Mouse (Mus musculus): Measurements from ENCODE around the gene Mea1. TPM values are rescaled to one million over a fixed set of nuclear protein-coding genes. Genes with fewer than 3 reads are reported as not detected.

The Mea1 gene
- 185 and 210 TPM in 2 replicates for polyA plus RNA-seq (2012; rRNA removed)

DNA sequence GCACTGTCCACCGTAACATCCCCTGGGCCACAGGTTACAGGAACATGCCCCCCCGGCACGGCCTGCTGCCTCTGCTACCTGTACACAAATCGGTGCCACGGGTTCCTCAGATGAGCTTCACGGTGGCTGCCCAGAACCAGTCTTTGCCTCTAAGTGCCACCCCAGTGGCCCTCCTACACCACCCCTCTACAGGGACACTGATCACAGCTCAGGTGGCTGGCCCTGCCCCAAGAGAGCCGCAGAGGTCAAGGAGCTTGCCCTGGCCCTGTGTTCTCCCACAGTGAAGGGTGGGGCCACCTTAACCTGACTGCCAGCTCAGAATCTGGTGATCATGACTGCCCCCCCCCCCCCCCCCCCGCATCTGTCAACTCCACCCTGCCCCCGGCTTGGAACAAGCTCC is at the start of gene Mea1:
Mea1 (plus strand) TSS at position 378 of the 400 bp plus-strand sequence.

DNA sequence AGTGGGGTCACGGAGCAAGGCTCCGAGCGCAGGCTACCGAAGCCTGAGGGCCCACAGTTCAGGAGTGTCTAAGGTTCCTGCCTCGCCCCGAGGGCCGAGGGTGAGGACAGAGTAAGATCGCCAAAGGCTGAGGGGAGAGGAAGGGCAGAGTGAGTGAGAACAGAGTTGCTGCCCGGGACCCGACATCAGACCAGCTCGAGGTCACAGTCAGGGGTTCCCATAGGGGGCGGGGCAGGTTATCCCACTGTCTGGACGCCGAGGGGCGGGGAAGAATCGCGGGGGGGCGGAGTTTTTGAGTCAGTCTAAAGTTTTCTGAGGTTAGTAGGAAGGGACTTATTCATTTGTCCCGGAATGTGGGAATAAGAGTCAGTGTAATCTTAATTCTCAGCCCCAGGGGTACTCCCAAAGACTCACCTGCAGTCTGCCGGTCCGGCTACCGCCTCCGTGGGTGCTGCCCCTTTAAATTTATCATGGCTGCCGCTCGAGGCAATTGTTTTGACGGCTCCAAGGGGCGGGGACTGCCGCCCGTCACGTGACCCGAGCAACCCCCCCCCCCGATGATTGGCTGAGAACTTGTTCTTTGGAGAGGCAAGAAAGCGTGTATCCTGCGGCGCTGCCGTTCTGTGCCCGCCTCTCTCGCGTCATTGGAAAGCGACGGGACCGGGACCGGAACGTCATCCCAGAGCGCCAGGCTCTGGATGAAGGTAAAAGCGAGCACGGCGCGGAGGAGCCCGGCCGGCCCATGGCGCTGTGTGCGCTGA is 32.9 kb upstream of the Mea1 start, which contains the start of the genes Klc4 and Mrpl2:
Klc4 (minus strand) TSS at position 462 of the 761 bp plus-strand sequence.
Mrpl2 (plus strand) TSS at position 669 of the 761 bp plus-strand sequence.

DNA sequence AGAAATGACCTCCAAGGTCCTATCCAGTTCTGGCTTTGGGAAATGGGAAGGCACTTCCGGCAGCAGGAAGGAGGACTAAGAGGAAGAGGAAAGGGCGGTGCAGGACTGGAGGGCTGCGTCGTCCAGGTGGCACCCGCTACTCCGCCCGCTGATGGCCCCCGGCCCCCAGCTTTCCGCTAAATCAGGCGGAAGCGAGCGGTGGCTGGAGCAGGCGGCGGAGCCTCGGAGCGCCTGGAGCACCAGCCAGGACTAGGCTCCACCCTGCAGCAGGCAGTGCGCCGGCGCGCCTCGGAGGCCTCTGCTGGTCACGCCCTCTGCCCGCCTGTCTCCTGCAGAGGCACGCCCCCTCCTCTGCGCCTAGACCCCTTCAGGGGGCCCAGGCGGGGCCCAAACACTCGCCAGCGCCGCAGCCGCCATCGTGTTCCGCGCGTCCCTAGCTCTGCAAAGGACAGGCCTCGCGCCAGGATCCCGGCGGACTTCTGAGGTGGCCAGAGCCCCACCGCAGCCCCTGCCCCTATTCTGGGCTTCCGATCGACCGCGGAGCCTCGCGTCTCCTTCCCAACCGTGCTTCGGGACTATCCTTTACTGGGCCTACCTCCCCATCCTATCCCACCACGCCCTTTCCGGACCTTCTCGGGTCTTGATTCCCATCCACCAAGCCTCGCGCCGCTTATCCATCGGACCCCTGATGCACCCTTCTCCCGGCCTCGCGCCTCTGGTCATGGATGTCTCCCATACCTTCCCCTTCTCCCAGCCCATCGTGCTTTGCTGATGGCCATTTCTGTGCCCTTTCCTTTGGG is 28.2 kb upstream of the Mea1 start, which contains the start of gene Cul7:
Cul7 (plus strand) TSS at position 106 of the 800 bp plus-strand sequence.

DNA sequence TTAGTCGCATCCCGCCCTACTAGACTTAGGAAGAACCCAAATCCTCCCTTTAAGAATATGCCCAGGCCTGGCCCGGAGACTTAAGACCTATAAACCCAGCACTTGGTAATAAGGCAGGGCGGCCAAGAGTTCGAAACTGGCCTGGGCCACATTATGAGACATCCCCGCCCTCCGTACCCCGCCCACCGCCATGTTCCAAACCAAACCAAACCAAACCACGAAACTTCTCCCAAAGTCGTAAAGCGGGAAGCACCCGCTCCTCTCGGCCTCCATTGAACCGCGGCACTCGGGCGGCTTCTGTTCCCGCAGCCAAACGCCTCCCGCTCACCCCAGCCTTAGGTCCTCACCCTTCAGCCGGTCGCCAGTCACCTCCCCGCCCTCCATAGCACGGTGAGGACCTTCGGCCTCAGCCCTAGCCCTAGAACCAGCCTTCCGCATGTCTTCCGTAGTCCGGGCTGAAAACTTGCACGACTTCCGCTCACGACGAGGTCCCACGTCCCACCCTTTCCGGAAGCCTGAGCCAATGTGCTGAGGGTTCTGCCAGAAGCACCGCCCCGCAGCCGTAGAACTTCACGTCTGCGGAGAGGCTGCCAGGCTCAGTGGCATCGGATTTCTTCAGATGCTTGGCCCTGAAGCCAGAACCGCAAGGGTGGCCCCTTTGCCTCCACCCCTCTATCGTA is 4.6 kb upstream of the Mea1 start, which contains the start of gene Rrp36:
Rrp36 (minus strand) TSS at position 503 of the 680 bp plus-strand sequence.

DNA sequence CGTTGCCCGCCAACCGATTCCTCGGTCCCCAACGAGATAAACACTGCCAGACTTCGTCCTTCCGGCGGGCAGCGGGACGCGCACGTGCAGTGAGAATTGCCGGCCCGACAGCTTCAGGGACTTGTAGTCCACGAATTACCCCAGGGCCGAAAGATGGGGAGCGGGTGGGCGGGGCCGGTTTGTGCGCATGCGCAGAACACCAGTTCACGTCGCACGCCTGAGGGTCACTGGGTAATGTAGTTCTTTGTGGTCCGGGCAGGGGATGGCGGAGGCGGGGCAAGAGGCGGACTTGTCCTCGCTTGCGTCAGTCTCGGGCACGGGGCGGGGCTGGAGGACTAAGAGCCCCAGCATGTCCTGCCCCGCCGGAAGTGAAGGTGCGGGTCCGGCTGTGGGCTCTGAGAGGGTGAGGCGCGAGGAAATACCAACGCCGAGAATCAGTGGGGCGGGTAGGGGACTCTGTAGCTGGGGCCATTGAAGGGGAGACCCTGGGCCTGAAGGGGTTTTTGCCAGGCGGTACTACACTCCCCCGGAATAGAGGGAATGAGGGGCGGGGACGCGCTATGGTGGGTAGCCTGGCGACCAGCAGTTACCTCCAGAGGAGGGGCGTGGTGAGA is 2.3 kb downstream of the Mea1 start, which contains the start of gene Klhdc3:
Klhdc3 (minus strand) TSS at position 155 of the 614 bp plus-strand sequence.

DNA sequence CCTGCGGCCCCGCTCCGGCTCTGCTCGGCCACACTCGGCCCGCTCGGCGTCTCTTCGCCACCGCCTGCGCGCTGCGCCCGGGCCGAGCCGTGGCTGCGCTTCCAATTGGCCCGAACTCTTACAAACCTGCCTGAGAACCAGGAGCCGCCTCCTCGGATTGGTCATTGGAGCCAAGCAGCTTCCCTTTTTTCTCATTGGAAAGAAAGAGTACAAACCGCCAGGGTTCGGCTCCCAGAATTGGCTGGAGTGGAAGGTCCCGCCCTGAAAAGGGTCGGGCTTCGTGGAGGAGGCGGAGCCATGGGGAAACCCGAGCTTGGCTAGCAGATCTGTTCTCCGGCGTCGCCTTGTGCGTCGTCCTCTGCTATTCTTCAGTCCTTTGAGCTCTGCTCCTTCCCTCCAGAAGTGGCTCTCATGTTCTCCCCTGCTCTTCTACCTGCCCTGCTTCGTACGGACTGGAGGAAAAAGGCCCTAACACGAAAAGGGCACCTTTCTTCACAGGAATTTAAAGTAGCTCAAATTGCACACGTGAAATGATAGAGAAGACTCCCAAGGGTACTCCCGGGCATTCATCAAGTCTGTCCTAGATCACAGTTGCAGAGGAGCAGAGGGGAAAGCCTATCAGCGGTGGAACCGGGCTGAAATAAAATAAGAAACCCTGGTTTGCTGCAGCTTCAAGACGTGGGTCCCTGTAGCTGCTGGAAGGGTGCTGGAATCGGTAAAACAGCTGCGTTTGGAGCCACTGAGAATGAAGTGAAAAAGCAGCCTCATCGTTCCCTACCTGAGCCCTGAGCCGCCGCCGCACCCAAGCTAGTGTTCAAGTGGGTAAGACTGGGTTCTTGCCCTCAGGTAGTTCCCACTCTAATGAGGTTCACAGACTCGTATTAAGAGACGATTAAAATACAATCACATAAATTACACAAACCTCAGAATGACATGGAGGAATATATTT is 26.6 kb downstream of the Mea1 start, which contains the start of gene Ppp2r5d:
Ppp2r5d (minus strand) TSS at position 225 of the 949 bp plus-strand sequence.

DNA sequence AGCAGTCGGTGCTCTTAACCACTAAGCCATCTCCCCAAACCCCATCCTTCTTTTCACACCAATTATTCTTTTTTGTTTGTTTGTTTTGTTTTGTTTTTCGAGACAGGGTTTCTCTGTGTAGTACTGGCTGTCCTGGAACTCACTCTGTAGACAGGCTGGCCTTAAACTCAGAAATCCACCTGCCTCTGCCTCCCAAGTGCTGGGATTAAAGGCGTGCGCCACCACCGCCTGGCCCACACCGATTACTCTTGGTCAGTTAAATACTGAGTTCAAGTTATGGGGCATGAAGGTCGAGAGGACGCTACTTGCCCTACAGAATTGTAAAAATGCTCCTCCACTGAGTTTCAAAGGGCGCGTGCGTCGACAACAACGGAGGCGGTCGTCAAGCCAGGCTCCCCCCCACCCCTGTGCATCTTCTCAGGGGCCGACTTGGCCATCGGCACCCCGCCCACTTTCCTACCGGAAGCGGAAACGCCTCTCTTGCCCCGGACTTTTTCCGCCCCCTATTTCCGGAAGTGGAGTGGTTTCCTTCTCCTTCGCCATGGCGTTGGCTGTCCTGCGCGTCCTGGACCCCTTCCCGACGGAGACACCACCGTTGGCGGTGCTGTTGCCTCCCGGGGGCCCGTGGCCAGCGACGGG is 32.5 kb downstream of the Mea1 start, which contains the start of gene Pex6:
Pex6 (plus strand) TSS at position 505 of the 639 bp plus-strand sequence.

DNA sequence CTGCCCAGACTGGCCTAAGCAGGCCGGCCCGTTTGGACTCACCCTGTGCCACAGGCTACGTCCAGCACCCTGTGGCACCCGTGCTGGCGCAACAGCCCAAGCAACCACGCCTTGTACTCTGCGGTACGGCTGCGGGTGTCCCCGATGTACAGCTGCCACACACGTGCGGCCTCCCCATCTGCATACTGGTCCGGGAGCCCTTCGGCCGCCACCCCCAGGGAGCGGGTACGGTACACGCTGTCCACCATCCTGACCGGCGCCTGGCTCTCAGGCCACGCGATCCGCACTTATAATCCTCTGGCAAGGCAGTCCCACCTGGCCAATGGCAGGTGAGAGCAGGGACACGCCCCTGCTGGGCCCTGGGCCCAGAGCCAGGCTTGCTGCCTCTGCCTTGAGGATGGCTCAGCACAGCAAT is 50.3 kb downstream of the Mea1 start, which contains the start of gene Gnmt:
Gnmt (minus strand) TSS at position 265 of the 415 bp plus-strand sequence.

Other genes starting within 250 kb of the Mea1 start
- gene Crip3, start 249.9 kb upstream of the Mea1 start, polyA plus RNA-seq (2012; rRNA removed): 12.4 and 16.1 TPM in 2 replicates
- 0.11 and 0.14 TPM in 2 replicates for gene Slc22a7, start 240.3 kb upstream of the Mea1 start, polyA plus RNA-seq (2012; rRNA removed)
- gene Ttbk1, start 191.1 kb upstream of the Mea1 start, polyA plus RNA-seq (2012; rRNA removed): 19.9 and 24.9 TPM in 2 replicates
- gene Dnph1, start 182.1 kb upstream of the Mea1 start, polyA plus RNA-seq (2012; rRNA removed): 11.2 and 13.1 TPM in 2 replicates
- 40.4 and 42.3 TPM in 2 replicates for gene Cul9, start 132.4 kb upstream of the Mea1 start, polyA plus RNA-seq (2012; rRNA removed)
- gene Srf, start 122.6 kb upstream of the Mea1 start, polyA plus RNA-seq (2012; rRNA removed): 67.9 and 75.4 TPM in 2 replicates
- gene Ptk7, start 49.3 kb upstream of the Mea1 start, polyA plus RNA-seq (2012; rRNA removed): 15.2 and 17.2 TPM in 2 replicates
- 21.6 and 24.5 TPM in 2 replicates for gene Klc4, start 32.8 kb upstream of the Mea1 start, polyA plus RNA-seq (2012; rRNA removed)
- 41.8 and 42.2 TPM in 2 replicates for gene Mrpl2, start 32.6 kb upstream of the Mea1 start, polyA plus RNA-seq (2012; rRNA removed)
- gene Cul7, start 28.5 kb upstream of the Mea1 start, polyA plus RNA-seq (2012; rRNA removed): 57.9 and 58.6 TPM in 2 replicates
- 35.4 and 37.4 TPM in 2 replicates for gene Rrp36, start 4.4 kb upstream of the Mea1 start, polyA plus RNA-seq (2012; rRNA removed)
- gene Klhdc3, start 2.1 kb downstream of the Mea1 start, polyA plus RNA-seq (2012; rRNA removed): 165 and 178 TPM in 2 replicates
- 100 and 101 TPM in 2 replicates for gene Ppp2r5d, start 26.3 kb downstream of the Mea1 start, polyA plus RNA-seq (2012; rRNA removed)
- 46.3 and 46.4 TPM in 2 replicates for gene Pex6, start 32.7 kb downstream of the Mea1 start, polyA plus RNA-seq (2012; rRNA removed)
- gene Gnmt, start 50.4 kb downstream of the Mea1 start, polyA plus RNA-seq (2012; rRNA removed): 2.0 and 2.5 TPM in 2 replicates
- gene Cnpy3, start 73.4 kb downstream of the Mea1 start, polyA plus RNA-seq (2012; rRNA removed): 58.5 and 59.3 TPM in 2 replicates
- 0.07 TPM in 1 of 2 replicates, not detected in the other for gene Ptcra, start 84.9 kb downstream of the Mea1 start, polyA plus RNA-seq (2012; rRNA removed)
- gene 2310039H08Rik, start 93.8 kb downstream of the Mea1 start, polyA plus RNA-seq (2012; rRNA removed): 52.9 and 53.6 TPM in 2 replicates
- 67.6 and 73.0 TPM in 2 replicates for gene Rpl7l1, start 103.9 kb downstream of the Mea1 start, polyA plus RNA-seq (2012; rRNA removed)
- 21.7 and 22.8 TPM in 2 replicates for gene Bicral, start 179.7 kb downstream of the Mea1 start, polyA plus RNA-seq (2012; rRNA removed)
- 29.4 and 29.5 TPM in 2 replicates for gene Tbcc, start 211.9 kb downstream of the Mea1 start, polyA plus RNA-seq (2012; rRNA removed)
- gene Prph2, start 231.7 kb downstream of the Mea1 start, polyA plus RNA-seq (2012; rRNA removed): 0.04 TPM in 1 of 2 replicates, not detected in the other